22 mouse cellular contexts compared by ENCODE assay signal in the genomic region with DNA sequence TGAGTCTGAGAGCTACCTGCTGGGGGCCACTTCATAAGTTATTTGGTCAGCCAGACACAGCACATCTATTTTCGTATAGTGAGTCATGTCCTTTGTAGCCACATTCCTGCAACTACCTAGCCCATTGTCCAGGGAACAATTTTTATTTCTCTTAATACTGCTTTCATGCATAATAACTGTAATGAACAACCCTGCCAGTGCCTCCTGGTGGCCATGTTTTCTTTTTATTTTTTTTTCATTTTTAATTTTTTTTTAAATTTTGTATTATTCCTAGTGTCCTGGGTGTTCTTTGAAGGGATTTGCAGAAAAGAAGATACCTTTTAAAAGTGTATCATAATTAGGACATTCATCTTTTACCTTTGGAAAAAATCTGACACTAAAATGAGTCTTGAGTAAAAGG. TPM values are rescaled to one million over a fixed set of nuclear protein-coding genes. Genes with fewer than 3 reads are reported as not detected.
A peak's percentile ranks its signal among the peaks of the same experiment; 100 is the strongest.
DNase-seq lines count a peak whose midpoint lies in the region; ATAC-seq and TF ChIP-seq lines count a peak whose summit lies in the region.
"Had no signal": no experiment of that assay in that cellular context is flagged by ENCODE, and none has a peak within 500 bp of the region (broad histone marks: within the 10 kb centered on the region; RNA-seq: fewer than 3 reads in every experiment).

No protein-coding gene starts in this region.

- H3K9ac ChIP-seq in forebrain, embryonic 14.5 days (ENCODE audit: low read length): no peak overlapping the region
- no peak overlapping the region for H3K9ac ChIP-seq in forebrain, embryonic 15.5 days (replicated peaks)
- no peak overlapping the region for H3K9ac ChIP-seq in hindbrain, embryonic 15.5 days
- no peak overlapping the region for H3K9ac ChIP-seq in midbrain, embryonic 16.5 days (ENCODE audit: low read depth, low read length)
- H3K9ac ChIP-seq: embryonic facial prominence, embryonic 13.5 days; heart, embryonic 15.5 days; limb, embryonic 12.5 days; liver, embryonic 12.5 days; lung, embryonic 15.5 days; midbrain, embryonic 12.5 days; stomach, embryonic 15.5 days had no signal

- H3K27ac ChIP-seq in forebrain, embryonic 14.5 days (ENCODE audit: low read depth, low read length): no peak overlapping the region
- no peak overlapping the region for H3K27ac ChIP-seq in forebrain, embryonic 15.5 days (replicated peaks)
- H3K27ac ChIP-seq in layer of hippocampus, adult 2 months: peak overlapping the region; percentile 96
- H3K27ac ChIP-seq in hindbrain, embryonic 15.5 days (replicated peaks): no peak overlapping the region
- H3K27ac ChIP-seq in midbrain, embryonic 16.5 days (ENCODE audit: low read length): no peak overlapping the region
- H3K27ac ChIP-seq: embryonic facial prominence, embryonic 13.5 days; heart, embryonic 15.5 days; limb, embryonic 12.5 days; liver, embryonic 12.5 days; lung, embryonic 15.5 days; midbrain, embryonic 12.5 days; stomach, embryonic 15.5 days had no signal

- no peak for ATAC-seq in forebrain, embryonic 14.5 days
- ATAC-seq in forebrain, embryonic 15.5 days (replicated peaks): no peak
- no peak for ATAC-seq in hindbrain, embryonic 15.5 days (ENCODE audit: low FRiP score, low read depth)
- ATAC-seq in midbrain, embryonic 16.5 days: no peak
- ATAC-seq: activated CD4-positive, CD25-positive, alpha-beta regulatory T cell, adult 4 months; liver, embryonic 12.5 days had no signal

- peak; percentile 71 for TF ChIP-seq CTCF in layer of hippocampus, adult 2 months (conservative IDR thresholded peaks at IDR 0.05)

- H3K9me3 ChIP-seq in forebrain, embryonic 14.5 days (replicated peaks; ENCODE audit: control insufficient read depth, low read length): no peaks in the 10 kb centered on the region
- no peaks in the 10 kb centered on the region for H3K9me3 ChIP-seq in forebrain, embryonic 15.5 days
- H3K9me3 ChIP-seq in hindbrain, embryonic 15.5 days: no peaks in the 10 kb centered on the region
- no peaks in the 10 kb centered on the region for H3K9me3 ChIP-seq in midbrain, embryonic 16.5 days (replicated peaks; ENCODE audit: control insufficient read depth, low read length, poor library complexity, severe bottlenecking)
- H3K9me3 ChIP-seq: embryonic facial prominence, embryonic 13.5 days; heart, embryonic 15.5 days; limb, embryonic 12.5 days; liver, embryonic 12.5 days; lung, embryonic 15.5 days; midbrain, embryonic 12.5 days; stomach, embryonic 15.5 days had no signal

- H3K4me3 ChIP-seq in forebrain, embryonic 14.5 days (ENCODE audit: low read depth, low read length): no peak overlapping the region
- H3K4me3 ChIP-seq in forebrain, embryonic 15.5 days: no peak overlapping the region
- H3K4me3 ChIP-seq in layer of hippocampus, adult 2 months: peak overlapping the region; percentile 72
- peak overlapping the region; percentile 15; the same call in 1 of the 2 replicates for H3K4me3 ChIP-seq in hindbrain, embryonic 15.5 days
- no peak overlapping the region for H3K4me3 ChIP-seq in midbrain, embryonic 16.5 days (ENCODE audit: low read depth, low read length)
- H3K4me3 ChIP-seq: embryonic facial prominence, embryonic 13.5 days; heart, embryonic 15.5 days; liver, embryonic 12.5 days; lung, embryonic 15.5 days; myocyte; stomach, embryonic 15.5 days had no signal

- DNase-seq in forebrain, embryonic 14.5 days (ENCODE audit: low spot score): peak; percentile 13
- DNase-seq in layer of hippocampus, adult 2 months (ENCODE audit: low spot score in 2 of 2): no peak
- DNase-seq in layer of hippocampus, postnatal 14 days (ENCODE audit: low spot score in 2 of 2): no peak
- DNase-seq in NIH3T3 (ENCODE audit: low read depth): peak; percentile 5
- DNase-seq in urinary bladder, adult 2 months (ENCODE audit: low spot score): no peak
- DNase-seq: adrenal gland, postnatal 14 days; cerebellum, adult 11 months; kidney, adult 18-20 months; spleen, adult 18-20 months had no signal

- WGBS in forebrain, embryonic 14.5 days: 73% methylated on average over 1 of the region's 1 CpGs
- WGBS in forebrain, embryonic 15.5 days: 52% methylated on average over 1 of the region's 1 CpGs
- WGBS in hindbrain, embryonic 15.5 days: 63% methylated on average over 1 of the region's 1 CpGs
- WGBS in midbrain, embryonic 16.5 days: 80% methylated on average over 1 of the region's 1 CpGs

- no peak overlapping the region for H3K4me2 ChIP-seq in forebrain, embryonic 14.5 days (ENCODE audit: low read length)
- H3K4me2 ChIP-seq in forebrain, embryonic 15.5 days (replicated peaks): no peak overlapping the region
- peak overlapping the region; percentile 22; the same call in 1 of the 2 replicates for H3K4me2 ChIP-seq in hindbrain, embryonic 15.5 days
- H3K4me2 ChIP-seq in midbrain, embryonic 16.5 days (ENCODE audit: low read length): no peak overlapping the region
- H3K4me2 ChIP-seq: stomach, embryonic 15.5 days had no signal

- peaks cover 33% of the 10 kb centered on the region for H3K27me3 ChIP-seq in forebrain, embryonic 14.5 days (replicated peaks; ENCODE audit: control insufficient read depth, insufficient read depth, low read length)
- H3K27me3 ChIP-seq in forebrain, embryonic 15.5 days: peaks cover 31% of the 10 kb centered on the region
- peaks cover 30% of the 10 kb centered on the region for H3K27me3 ChIP-seq in hindbrain, embryonic 15.5 days
- peaks cover 17% of the 10 kb centered on the region for H3K27me3 ChIP-seq in midbrain, embryonic 16.5 days (ENCODE audit: control insufficient read depth, insufficient read depth, low read depth, low read length)

- peaks cover 14% of the 10 kb centered on the region for H3K4me1 ChIP-seq in forebrain, embryonic 14.5 days (ENCODE audit: control insufficient read depth, insufficient read depth, low read length)
- H3K4me1 ChIP-seq in forebrain, embryonic 15.5 days: peaks cover 27% of the 10 kb centered on the region
- H3K4me1 ChIP-seq in hindbrain, embryonic 15.5 days (replicated peaks): peaks cover 27% of the 10 kb centered on the region
- H3K4me1 ChIP-seq in midbrain, embryonic 16.5 days (ENCODE audit: control insufficient read depth, insufficient read depth, low read length): peaks cover 19% of the 10 kb centered on the region

- H3K36me3 ChIP-seq in forebrain, embryonic 14.5 days (ENCODE audit: control insufficient read depth, insufficient read depth, low read length): no peaks in the 10 kb centered on the region
- H3K36me3 ChIP-seq in forebrain, embryonic 15.5 days: no peaks in the 10 kb centered on the region
- no peaks in the 10 kb centered on the region for H3K36me3 ChIP-seq in hindbrain, embryonic 15.5 days
- H3K36me3 ChIP-seq in midbrain, embryonic 16.5 days (ENCODE audit: control insufficient read depth, insufficient read depth, low read length): no peaks in the 10 kb centered on the region
- H3K36me3 ChIP-seq: embryonic facial prominence, embryonic 13.5 days; heart, embryonic 15.5 days; limb, embryonic 12.5 days; liver, embryonic 12.5 days; lung, embryonic 15.5 days; midbrain, embryonic 12.5 days; stomach, embryonic 15.5 days had no signal

RNA-seq across cellular contexts. Expression of gene C1ql3, which starts 3.2 kb away (rescaled TPM):
- polyA plus RNA-seq in forebrain, embryonic 14.5 days (2014; fragmentation: Nextera tagmentation; extraction: Ambion mirVana): 1.7 and 1.9 TPM in 2 replicates
- 1.6 and 1.7 TPM in 2 replicates for polyA plus RNA-seq in forebrain, embryonic 15.5 days (2015; fragmentation: Nextera tagmentation; extraction: Ambion mirVana)
- 100 to 1,000 TPM; 173 to 174 TPM for total RNA-seq in layer of hippocampus, adult 2 months (2021)
- total RNA-seq in layer of hippocampus, postnatal 14 days (2021): 10 to 100 TPM; 86.5 to 90.6 TPM
- polyA plus RNA-seq in hindbrain, embryonic 15.5 days (2015; fragmentation: Nextera tagmentation; extraction: Ambion mirVana): 5.6 and 5.9 TPM in 2 replicates
- polyA plus RNA-seq in urinary bladder, adult 2 months (2012; rRNA removed): 0.47 and 0.62 TPM in 2 replicates
- polyA plus RNA-seq in midbrain, embryonic 16.5 days (2015; fragmentation: Nextera tagmentation; extraction: Ambion mirVana): 1.8 and 2.2 TPM in 2 replicates
- total RNA-seq: granulocyte monocyte progenitor cell, adult 5-6 weeks had no signal
- polyA plus RNA-seq: activated CD4-positive, CD25-positive, alpha-beta regulatory T cell, adult 4 months had no signal

Comparison
In these comparisons a context has a peak if more than half of its experiments do, and no peak if none do; other contexts are left out.
1. DNase-seq: peak in forebrain, embryonic 14.5 days (single experiment) and NIH3T3 (single experiment); none in layer of hippocampus, adult 2 months (0 of 2), layer of hippocampus, postnatal 14 days (0 of 2) and urinary bladder, adult 2 months (single experiment).
2. H3K4me3 ChIP-seq: peak in layer of hippocampus, adult 2 months (single experiment) and hindbrain, embryonic 15.5 days (single experiment); none in forebrain, embryonic 14.5 days (single experiment), forebrain, embryonic 15.5 days (single experiment) and midbrain, embryonic 16.5 days (single experiment).